Mouse (Mus musculus): ENCODE measurements around the gene Gm3854.

GRCm38 (mm10) chr7:6362268-6363046 is 18.9 kb downstream of the Gm3854 start:
- no peak for TF ChIP-seq CTCF (IDR thresholded peaks at IDR 0.05; ENCODE audit: insufficient read depth, low read length)
- TF ChIP-seq POLR2A (IDR thresholded peaks at IDR 0.05; ENCODE audit: borderline replicate concordance, extremely low read depth, low read depth, low read length), result no peak
